Mouse (Mus musculus): ENCODE measurements around the gene Smg6.
A peak's percentile ranks its signal among the peaks of the same experiment; 100 is the strongest.

Smg6 gene

GRCm38 (mm10) chr11:74925577-74926387 is at the start of gene Smg6, which contains the start of gene Srr:
Gene Smg6 (plus strand): TSS chr11:74925823.
Gene Srr (minus strand): TSS chr11:74925948.
- peak; percentile 92 for DNase-seq (ENCODE audit: low spot score)

GRCm38 (mm10) chr11:74876801-74877200 is 48.8 kb upstream of the Smg6 start:
- DNase-seq (ENCODE audit: low spot score) = peak; percentile 31

- DNase-seq (ENCODE audit: low spot score) = no peak
Observed at GRCm38 (mm10) chr11:74880999-74881398, 44.6 kb upstream of the Smg6 start.

GRCm38 (mm10) chr11:74881979-74882378 is 43.6 kb upstream of the Smg6 start:
- DNase-seq (ENCODE audit: low spot score) = no peak

- DNase-seq (ENCODE audit: low spot score) = no peak
Observed at GRCm38 (mm10) chr11:74883098-74883497, 42.5 kb upstream of the Smg6 start.

- no peak for DNase-seq (ENCODE audit: low spot score)
Observed at GRCm38 (mm10) chr11:74894619-74895018, 31.0 kb upstream of the Smg6 start.

GRCm38 (mm10) chr11:74895980-74896900 is 29.4 kb upstream of the Smg6 start:
- DNase-seq (ENCODE audit: low spot score) = peak; percentile 78

GRCm38 (mm10) chr11:74896901-74897677 is 28.5 kb upstream of the Smg6 start, which contains the start of gene Sgsm2:
Gene Sgsm2 (minus strand): TSS chr11:74897060.
- peak; percentile 79 for DNase-seq (ENCODE audit: low spot score)

- DNase-seq (ENCODE audit: low spot score) = peak; percentile 87
Observed at GRCm38 (mm10) chr11:74897678-74898516, 27.7 kb upstream of the Smg6 start, which contains the start of gene Tsr1. Gene Tsr1 (plus strand): TSS chr11:74898071.

GRCm38 (mm10) chr11:74898517-74898827 is 27.2 kb upstream of the Smg6 start:
- no peak for DNase-seq (ENCODE audit: low spot score)

- DNase-seq (ENCODE audit: low spot score) = no peak
Observed at GRCm38 (mm10) chr11:74901555-74901954, 24.1 kb upstream of the Smg6 start.

GRCm38 (mm10) chr11:74902416-74902815 is 23.2 kb upstream of the Smg6 start:
- no peak for DNase-seq (ENCODE audit: low spot score)

- no peak for DNase-seq (ENCODE audit: low spot score)
Observed at GRCm38 (mm10) chr11:74907850-74908249, 17.8 kb upstream of the Smg6 start.

GRCm38 (mm10) chr11:74908618-74909399 is 16.8 kb upstream of the Smg6 start:
- no peak for DNase-seq (ENCODE audit: low spot score)

- no peak for DNase-seq (ENCODE audit: low spot score)
Observed at GRCm38 (mm10) chr11:74909978-74910377, 15.6 kb upstream of the Smg6 start.

GRCm38 (mm10) chr11:74912492-74912891 is 13.1 kb upstream of the Smg6 start:
- no peak for DNase-seq (ENCODE audit: low spot score)

GRCm38 (mm10) chr11:74919249-74919648 is 6.4 kb upstream of the Smg6 start:
- DNase-seq (ENCODE audit: low spot score) = no peak

GRCm38 (mm10) chr11:74924149-74924548 is 1.5 kb upstream of the Smg6 start:
- peak; percentile 13 for DNase-seq (ENCODE audit: low spot score)

- DNase-seq (ENCODE audit: low spot score) = no peak
Observed at GRCm38 (mm10) chr11:74926388-74927005, 874 bp downstream of the Smg6 start.

GRCm38 (mm10) chr11:74927236-74927725 is 1.7 kb downstream of the Smg6 start:
- DNase-seq (ENCODE audit: low spot score) = no peak

Data from ovary, postnatal 36 days (tissue).